Mouse (Mus musculus) splenic B cell, adult 2 months (primary cell): ENCODE results near the gene Cnn1.

Experiments used
- DNase-seq: peaks from one replicate; pipeline ENCODE4 v3.0.0-alpha.2; 2011; ENCODE audit warnings: low read depth, low spot score
- H3K27me3 ChIP-seq: 2 replicates; pipeline ENCODE4 v1.6.1; 2012; ENCODE audit warnings: mild to moderate bottlenecking, low read length, moderate library complexity, mixed read lengths; ENCODE audit not compliant: control insufficient read depth, poor library complexity, insufficient read depth, severe bottlenecking
- H3K36me3 ChIP-seq: 2 replicates; pipeline ENCODE4 v1.6.1; 2012; ENCODE audit warnings: mild to moderate bottlenecking, low read length, moderate library complexity, mixed read lengths; ENCODE audit not compliant: control insufficient read depth, poor library complexity, insufficient read depth, severe bottlenecking

The Cnn1 gene

DNA sequence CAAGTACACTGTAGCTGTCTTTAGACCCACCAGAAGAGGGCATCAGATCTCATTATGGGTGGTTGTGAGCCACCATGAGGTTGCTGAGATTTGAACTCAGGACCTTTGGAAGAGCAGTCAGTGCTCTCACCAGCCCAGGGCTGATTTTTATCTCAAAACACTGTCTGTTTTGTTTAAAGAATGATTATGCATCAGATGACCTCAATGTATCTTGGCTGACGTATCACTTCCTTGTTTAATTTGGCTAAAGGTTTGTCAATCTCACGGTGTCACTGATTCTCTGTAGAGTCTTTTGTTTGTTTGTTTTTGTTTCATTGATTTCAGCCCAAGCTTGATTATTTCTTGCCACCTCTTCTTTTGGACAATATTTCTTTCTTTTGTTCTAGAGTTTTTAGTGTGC is 51.9 kb downstream of the Cnn1 start:
- DNase-seq = no peak
- Histone ChIP-seq H3K27me3 (no peaks in the 10 kb centered on the region), H3K36me3 (no peaks in the 10 kb centered on the region)

DNA sequence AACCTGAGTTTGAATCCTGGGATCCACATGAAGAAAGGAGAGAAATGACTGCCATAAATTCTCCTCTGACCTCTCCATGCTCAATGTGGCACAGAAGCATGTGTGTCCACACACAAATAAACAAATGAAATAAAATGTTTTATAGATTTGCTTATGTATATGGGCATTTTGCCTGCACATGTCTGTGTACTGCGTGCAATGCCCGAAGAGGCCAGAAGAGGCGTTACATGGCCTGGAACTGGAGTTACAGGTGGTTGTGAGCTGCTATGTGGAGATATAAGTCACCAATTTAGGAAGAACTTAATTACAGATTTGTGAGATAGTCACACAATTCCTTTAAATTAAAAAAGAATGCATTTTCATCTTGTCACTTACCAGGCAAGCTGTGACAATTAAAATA is 54.8 kb downstream of the Cnn1 start:
- no peaks in the 10 kb centered on the region for H3K27me3 ChIP-seq
- no peaks in the 10 kb centered on the region for H3K36me3 ChIP-seq
- no peak for DNase-seq

DNA sequence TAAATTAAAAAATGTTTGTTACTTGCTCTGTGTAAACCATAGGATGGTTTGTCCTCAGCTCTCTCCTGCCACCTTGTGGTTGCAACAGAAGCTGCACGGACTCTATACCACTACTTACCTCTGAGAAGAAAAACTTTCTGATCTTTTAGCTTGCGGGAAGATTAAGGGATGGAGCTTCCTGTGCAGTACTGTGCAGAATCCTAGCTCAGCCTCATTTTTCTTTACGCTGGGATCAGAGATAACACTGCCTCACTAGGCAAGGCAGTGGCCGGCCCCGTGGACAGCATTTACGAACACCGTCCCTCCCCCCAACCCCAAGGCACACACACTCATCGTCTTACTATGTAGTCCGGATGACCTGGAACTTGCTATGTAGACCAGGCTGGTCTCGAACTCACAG is 56.6 kb downstream of the Cnn1 start:
- Histone ChIP-seq H3K27me3 (no peaks in the 10 kb centered on the region), H3K36me3 (no peaks in the 10 kb centered on the region)
- peak; percentile 91 for DNase-seq

DNA sequence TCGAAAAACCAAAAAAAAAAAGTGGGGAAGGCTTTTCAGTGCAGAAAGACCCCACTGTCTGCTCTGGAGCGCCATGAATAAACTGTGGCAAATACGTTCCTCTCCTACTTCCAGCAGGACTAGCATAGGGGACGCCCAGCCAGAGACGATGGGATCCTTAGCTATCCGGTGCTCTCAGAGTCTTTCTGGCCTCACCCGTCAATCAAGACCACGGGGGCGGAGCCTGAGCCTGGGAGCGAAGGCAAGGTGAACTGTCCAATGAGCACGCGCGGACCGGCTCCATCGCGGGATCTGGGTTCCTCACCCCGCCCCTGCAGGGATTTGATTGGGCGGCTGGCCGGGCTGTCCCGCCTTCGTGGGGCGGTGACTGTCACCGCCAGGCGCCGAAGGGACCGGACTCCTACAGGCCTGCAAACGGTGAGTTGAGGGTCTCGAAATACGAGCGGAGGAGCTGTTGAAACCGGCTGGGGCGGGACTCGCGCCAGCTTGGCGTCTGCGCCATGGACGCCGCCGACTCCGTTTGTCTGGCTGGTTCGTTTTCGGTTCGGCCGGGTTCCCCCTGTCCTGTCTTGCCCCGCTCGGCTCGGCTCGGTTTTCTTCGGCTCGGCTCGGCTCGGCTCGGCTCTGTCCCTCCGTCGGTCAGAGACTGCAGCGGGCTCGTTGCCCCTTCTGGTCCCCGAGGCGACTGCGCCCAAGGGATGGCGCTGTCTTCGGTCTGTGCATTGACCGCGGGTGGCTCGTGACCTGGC is 57.7 kb downstream of the Cnn1 start, which contains the start of gene Pigyl:
Gene Pigyl, plus strand, starts transcription at position 350 of the 749 bp plus-strand sequence.
- H3K36me3 ChIP-seq = no peaks in the 10 kb centered on the region

DNA sequence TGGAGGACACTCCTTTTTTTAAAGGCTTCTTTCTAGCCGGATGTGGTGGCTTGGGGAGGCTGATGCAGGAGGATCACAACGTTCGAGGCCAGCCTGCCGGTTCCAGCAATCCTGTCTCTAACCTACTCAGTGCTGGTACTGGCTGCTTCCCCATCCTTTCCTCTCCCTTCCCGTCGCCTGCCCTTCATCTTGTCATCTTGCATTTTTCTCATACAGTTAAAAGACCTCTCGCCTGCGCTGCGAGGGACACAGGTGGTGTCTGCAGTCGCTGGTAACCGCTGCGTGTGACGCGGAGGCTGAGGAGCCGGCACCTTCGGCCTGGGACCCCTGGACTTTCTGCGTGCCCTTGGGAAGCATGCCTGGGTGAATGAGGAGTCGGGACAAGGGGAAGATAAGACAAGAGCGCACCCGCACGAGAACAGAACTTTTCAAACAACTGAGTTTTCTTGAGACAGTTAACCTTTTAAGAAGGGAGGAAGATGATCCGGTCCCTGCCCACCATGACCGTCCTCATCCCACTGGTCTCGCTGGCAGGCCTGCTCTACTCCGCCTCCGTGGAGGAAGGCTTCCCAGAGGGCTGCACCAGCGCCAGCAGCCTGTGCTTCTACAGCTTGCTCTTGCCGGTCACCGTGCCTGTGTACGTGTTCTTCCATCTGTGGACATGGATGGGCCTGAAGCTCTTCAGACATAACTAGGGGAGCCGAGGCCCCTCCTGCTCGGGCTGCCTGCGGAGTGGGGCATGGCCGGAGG is 58.7 kb downstream of the Cnn1 start:
- no peaks in the 10 kb centered on the region for H3K27me3 ChIP-seq
- DNase-seq = no peak

More for the DNA sequence above, 57.7 kb downstream of the Cnn1 start, which contains the start of gene Pigyl:
- H3K27me3 ChIP-seq = no peaks in the 10 kb centered on the region
- DNase-seq = peak; percentile 99

More for the DNA sequence above, 58.7 kb downstream of the Cnn1 start:
- no peaks in the 10 kb centered on the region for H3K36me3 ChIP-seq
